Mouse (Mus musculus) MEL (cell line): ENCODE results near the gene Eef1akmt2.

Experiments used
- CTCF ChIP-seq, 3 experiments: IDR thresholded peaks in 2 of 3; conservative IDR thresholded peaks in 1 of 3; 2 replicates each; pipeline ENCODE4 v1.5.1; 2011 to 2012; ENCODE audit warnings: low read length in 3 of 3, low read depth in 2 of 3, mild to moderate bottlenecking in 2 of 3, improper control_type of control experiment in 1 of 3, inconsistent platforms in 1 of 3, mixed read lengths in 1 of 3, moderate library complexity in 1 of 3; ENCODE audit not compliant: control insufficient read depth in 1 of 3, insufficient read depth in 1 of 3, poor library complexity in 1 of 3, severe bottlenecking in 1 of 3
- E2F4 ChIP-seq: IDR thresholded peaks from 2 replicates; pipeline ENCODE4 v1.6.1; 2011; ENCODE audit warnings: low read depth, low read length, improper control_type of control experiment, borderline replicate concordance
- ETS1 ChIP-seq: IDR thresholded peaks from 2 replicates; pipeline ENCODE4 v1.6.1; 2012; ENCODE audit warnings: low read depth, mild to moderate bottlenecking, inconsistent platforms, low read length, improper control_type of control experiment, moderate library complexity
- GATA1 ChIP-seq: IDR thresholded peaks from 2 replicates; pipeline ENCODE4 v1.6.1; 2011; ENCODE audit warnings: low read depth, low read length, improper control_type of control experiment
- HCFC1 ChIP-seq: IDR thresholded peaks from 2 replicates; pipeline ENCODE4 v1.6.1; 2012; ENCODE audit warnings: low read depth, mild to moderate bottlenecking, inconsistent platforms, low read length, improper control_type of control experiment, moderate library complexity
- JUND ChIP-seq: IDR thresholded peaks from 2 replicates; pipeline ENCODE4 v1.6.1; 2011; ENCODE audit warnings: low read depth, mild to moderate bottlenecking, improper control_type of control experiment, low read length
- MAX ChIP-seq: IDR thresholded peaks from 2 replicates; pipeline ENCODE4 v1.6.1; 2011; ENCODE audit warnings: low read length, improper control_type of control experiment
- POLR2A ChIP-seq, 2 experiments: IDR thresholded peaks; 2 replicates each; pipeline ENCODE4 v1.6.1; 2011 to 2012; ENCODE audit warnings: low read length in 2 of 2, mild to moderate bottlenecking in 2 of 2, control low read depth in 1 of 2, improper control_type of control experiment in 1 of 2, low read depth in 1 of 2, moderate library complexity in 1 of 2; ENCODE audit not compliant: control insufficient read depth in 1 of 2, insufficient read depth in 1 of 2, poor library complexity in 1 of 2
- POLR2AphosphoS2 ChIP-seq: IDR thresholded peaks from 2 replicates; pipeline ENCODE4 v1.6.1; 2011; ENCODE audit warnings: low read length, improper control_type of control experiment
- RCOR1 ChIP-seq: IDR thresholded peaks from 2 replicates; pipeline ENCODE4 v1.6.1; 2012; ENCODE audit warnings: low read depth, mild to moderate bottlenecking, inconsistent platforms, low read length, improper control_type of control experiment
- SMC3 ChIP-seq: IDR thresholded peaks from 2 replicates; pipeline ENCODE4 v1.6.1; 2011; ENCODE audit warnings: low read depth, low read length, improper control_type of control experiment
- ZC3H11A ChIP-seq: IDR thresholded peaks from 2 replicates; pipeline ENCODE4 v1.6.1; 2012; ENCODE audit warnings: low read depth, mild to moderate bottlenecking, inconsistent platforms, low read length, improper control_type of control experiment

DNA sequence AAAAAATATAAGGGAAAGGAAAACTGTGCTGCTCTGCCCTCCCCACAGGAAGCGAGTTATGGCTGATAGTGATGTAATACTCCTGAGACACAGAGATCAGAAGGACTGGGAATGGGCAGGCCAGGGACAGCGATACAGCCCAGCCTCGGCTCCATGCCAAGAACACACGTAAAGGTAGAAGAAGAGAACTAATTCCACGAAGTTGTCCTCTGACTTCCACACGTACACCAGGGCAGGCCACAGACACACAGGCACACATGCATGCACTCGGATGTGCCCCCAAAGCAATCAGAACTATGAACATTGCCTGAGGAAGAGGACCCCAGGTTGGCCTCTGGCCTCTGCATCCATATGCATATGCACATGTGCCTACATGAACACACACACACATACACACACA lies 48.0 kb downstream of the Eef1akmt2 start:
- TF ChIP-seq CTCF (IDR thresholded peaks at IDR 0.05 in 2 of 3, conservative IDR thresholded peaks at IDR 0.05 in 1 of 3; ENCODE audit: control insufficient read depth in 1 of 3, insufficient read depth in 1 of 3, low read depth in 2 of 3, low read length in 3 of 3, poor library complexity in 1 of 3, severe bottlenecking in 1 of 3) (no peak), POLR2A (IDR thresholded peaks at IDR 0.05; ENCODE audit: control insufficient read depth in 1 of 2, insufficient read depth in 1 of 2, low read depth in 1 of 2, low read length in 2 of 2, poor library complexity in 1 of 2) (no peak), E2F4 (no peak), MAX (no peak), RCOR1 (no peak), JUND (no peak), ZC3H11A (no peak), GATA1 (no peak), ETS1 (no peak), HCFC1 (no peak), SMC3 (no peak), POLR2AphosphoS2 (no peak)
